Mouse (Mus musculus) forebrain, embryonic 14.5 days (tissue): ENCODE measurements at regions not wholly inside any gene's neighbourhood (a gene's known extent, or its start where the extent isn't known, plus 50 kb on each side); places are given as distances from the start of the nearest gene placed in this dataset.

ENCODE experiments used
- ATAC-seq: fragments of 200-750 bp; cut with Nextera tagmentation; 2 replicates; pipeline ENCODE4 v1.8.0; 2017; ENCODE audit warnings: mild to moderate bottlenecking, moderate library complexity
- DNase-seq: peaks from one replicate; pipeline ENCODE4 v3.0.0-alpha.2; 2015; ENCODE audit warnings: low spot score
- H3K27ac ChIP-seq: fragments of 300-500 bp; sonication (generic); 2 replicates; pipeline ENCODE4 v1.5.1; 2014; ENCODE audit warnings: low read depth, mild to moderate bottlenecking, control low read depth, low read length, moderate library complexity
- H3K27me3 ChIP-seq: fragments of 300-500 bp; sonication (generic); replicated peaks from 2 replicates; pipeline ENCODE4 v1.6.1; 2014; ENCODE audit warnings: low read length, control low read depth, mixed read lengths; ENCODE audit not compliant: control insufficient read depth, insufficient read depth
- H3K36me3 ChIP-seq: fragments of 300-500 bp; sonication (generic); 2 replicates; pipeline ENCODE4 v1.6.1; 2014; ENCODE audit warnings: low read length, control low read depth; ENCODE audit not compliant: control insufficient read depth, insufficient read depth
- H3K4me1 ChIP-seq: fragments of 300-500 bp; sonication (generic); 2 replicates; pipeline ENCODE4 v1.6.1; 2014; ENCODE audit warnings: antibody characterized with exemption, low read length, control low read depth; ENCODE audit not compliant: control insufficient read depth, insufficient read depth
- H3K4me2 ChIP-seq: fragments of 300-500 bp; sonication (generic); 2 replicates; pipeline ENCODE4 v1.6.1; 2014; ENCODE audit warnings: mild to moderate bottlenecking, control low read depth, low read length
- H3K4me3 ChIP-seq: fragments of 300-500 bp; sonication (generic); 2 replicates; pipeline ENCODE4 v1.5.1; 2014; ENCODE audit warnings: low read depth, low read length, control low read depth
- H3K9ac ChIP-seq: fragments of 300-500 bp; sonication (generic); 2 replicates; pipeline ENCODE4 v1.6.1; 2014; ENCODE audit warnings: mild to moderate bottlenecking, low read length, control low read depth, moderate library complexity
- H3K9me3 ChIP-seq: fragments of 300-500 bp; sonication (generic); replicated peaks from 2 replicates; pipeline ENCODE4 v1.6.1; 2016; ENCODE audit warnings: low read length, control low read depth, mixed read lengths; ENCODE audit not compliant: control insufficient read depth
- WGBS: fragments of 180-500 bp; shearing (Covaris S2); extraction: QIAGEN DNeasy Blood & Tissue Kit; methylation state at CpG from one replicate; pipeline ENCODE4 v1.1.7; 2014; 5-methylcytosine and 5-hydroxymethylcytosine counted together

- H3K4me3 ChIP-seq, result no peak overlapping the region
- no peak for DNase-seq
- no peaks in the 10 kb centered on the region for H3K36me3 ChIP-seq
- no peaks in the 10 kb centered on the region for H3K9me3 ChIP-seq
- ATAC-seq, result no peak
- H3K9ac ChIP-seq, result no peak overlapping the region
- H3K4me1 ChIP-seq, result no peaks in the 10 kb centered on the region
- 85% methylated on average over 3 of the region's 3 CpGs for WGBS
- H3K27me3 ChIP-seq, result no peaks in the 10 kb centered on the region
- H3K27ac ChIP-seq, result no peak overlapping the region
- no peak overlapping the region for H3K4me2 ChIP-seq
Measured at GRCm38 (mm10) chr9:93940193-93940592, 597.7 kb downstream of the 1190002N15Rik start.

- DNase-seq (no peak), ATAC-seq (no peak)
- Histone ChIP-seq H3K4me3 (no peak overlapping the region), H3K4me1 (no peaks in the 10 kb centered on the region), H3K36me3 (no peaks in the 10 kb centered on the region), H3K9me3 (no peaks in the 10 kb centered on the region), H3K27me3 (no peaks in the 10 kb centered on the region), H3K9ac (no peak overlapping the region), H3K27ac (no peak overlapping the region), H3K4me2 (no peak overlapping the region)
- WGBS, result 82% methylated on average over 2 of the region's 2 CpGs
Measured at GRCm38 (mm10) chr9:93930684-93931083, 607.2 kb downstream of the 1190002N15Rik start.

- no peak overlapping the region for H3K4me2 ChIP-seq
- no peak for ATAC-seq
- H3K9me3 ChIP-seq, result no peaks in the 10 kb centered on the region
- H3K4me3 ChIP-seq, result no peak overlapping the region
- H3K4me1 ChIP-seq, result no peaks in the 10 kb centered on the region
- DNase-seq, result peak; percentile 13
- H3K36me3 ChIP-seq, result no peaks in the 10 kb centered on the region
- 68% methylated on average over 1 of the region's 1 CpGs for WGBS
- H3K9ac ChIP-seq, result no peak overlapping the region
- no peaks in the 10 kb centered on the region for H3K27me3 ChIP-seq
- H3K27ac ChIP-seq, result no peak overlapping the region
Measured at GRCm38 (mm10) chr9:93889256-93889655, 648.6 kb downstream of the 1190002N15Rik start.

- Histone ChIP-seq H3K4me2 (no peak overlapping the region), H3K27ac (no peak overlapping the region), H3K27me3 (no peaks in the 10 kb centered on the region), H3K36me3 (no peaks in the 10 kb centered on the region), H3K9me3 (no peaks in the 10 kb centered on the region), H3K4me1 (no peaks in the 10 kb centered on the region), H3K9ac (no peak overlapping the region), H3K4me3 (no peak overlapping the region)
- no peak for DNase-seq
- WGBS, result 31% methylated on average over 2 of the region's 2 CpGs
- no peak for ATAC-seq
Measured at GRCm38 (mm10) chr9:93880112-93880511, 657.8 kb downstream of the 1190002N15Rik start.

DNA sequence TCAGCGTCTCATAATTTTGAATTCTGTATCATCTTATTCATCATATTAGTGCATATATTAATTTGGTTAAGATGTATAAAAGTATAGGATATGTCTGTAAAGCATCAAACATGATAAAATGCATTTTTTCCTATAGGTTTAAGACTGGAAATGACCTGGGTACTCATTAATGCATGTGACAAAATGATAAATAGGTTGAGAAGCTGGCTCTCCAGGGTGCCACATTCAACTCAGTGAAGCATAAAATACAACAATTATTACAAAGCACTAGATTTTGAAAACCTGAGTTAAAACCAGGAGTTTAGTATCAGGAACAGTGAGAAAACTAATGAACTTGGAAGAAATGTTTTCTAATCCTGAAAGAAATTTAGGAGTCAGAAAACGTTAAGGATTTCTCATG, 658.3 kb downstream of the 1190002N15Rik start:
- ATAC-seq (no peak), DNase-seq (no peak)
- H3K4me2 ChIP-seq, result no peak overlapping the region
- H3K9ac ChIP-seq, result no peak overlapping the region
- 42% methylated on average over 2 of the region's 2 CpGs for WGBS
- no peaks in the 10 kb centered on the region for H3K4me1 ChIP-seq
- no peaks in the 10 kb centered on the region for H3K36me3 ChIP-seq
- no peaks in the 10 kb centered on the region for H3K9me3 ChIP-seq
- H3K27ac ChIP-seq, result no peak overlapping the region
- no peak overlapping the region for H3K4me3 ChIP-seq
- no peaks in the 10 kb centered on the region for H3K27me3 ChIP-seq

DNA sequence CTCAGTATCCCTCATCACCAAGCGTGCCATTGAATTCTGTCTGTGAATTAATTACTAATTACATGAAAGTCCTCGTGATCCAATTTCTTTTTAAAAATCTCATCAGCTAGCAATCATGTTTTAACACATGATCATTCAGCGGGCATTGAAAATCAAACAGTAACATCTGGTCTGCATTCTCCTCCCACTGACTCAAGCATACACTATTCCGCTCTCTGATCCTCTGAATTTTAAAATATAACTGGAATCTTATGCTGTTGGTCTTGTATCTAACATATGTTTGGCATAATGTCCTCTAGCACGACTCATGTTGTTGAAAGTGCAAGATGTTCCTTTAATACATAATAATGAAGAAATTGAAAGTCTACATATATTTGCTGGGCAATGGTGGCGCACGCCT, 667.1 kb downstream of the 1190002N15Rik start:
- Histone ChIP-seq H3K4me3 (no peak overlapping the region), H3K4me2 (no peak overlapping the region), H3K9me3 (no peaks in the 10 kb centered on the region), H3K27me3 (no peaks in the 10 kb centered on the region), H3K9ac (no peak overlapping the region), H3K4me1 (no peaks in the 10 kb centered on the region), H3K36me3 (no peaks in the 10 kb centered on the region), H3K27ac (no peak overlapping the region)
- ATAC-seq (peak; percentile 52; the same call in 1 of the 2 replicates), DNase-seq (peak; percentile 42)
- 65% methylated on average over 7 of the region's 7 CpGs for WGBS

GRCm38 (mm10) chr9:93857937-93858336, 679.9 kb downstream of the 1190002N15Rik start:
- no peaks in the 10 kb centered on the region for H3K9me3 ChIP-seq
- H3K4me2 ChIP-seq, result no peak overlapping the region
- ATAC-seq (no peak), DNase-seq (no peak)
- WGBS, result 79% methylated on average over 2 of the region's 2 CpGs
- H3K9ac ChIP-seq, result no peak overlapping the region
- H3K4me3 ChIP-seq, result no peak overlapping the region
- H3K27ac ChIP-seq, result no peak overlapping the region
- no peaks in the 10 kb centered on the region for H3K36me3 ChIP-seq
- no peaks in the 10 kb centered on the region for H3K4me1 ChIP-seq
- H3K27me3 ChIP-seq, result no peaks in the 10 kb centered on the region

- Histone ChIP-seq H3K9ac (no peak overlapping the region), H3K36me3 (no peaks in the 10 kb centered on the region), H3K4me1 (no peaks in the 10 kb centered on the region), H3K4me2 (no peak overlapping the region), H3K27ac (no peak overlapping the region), H3K4me3 (no peak overlapping the region), H3K27me3 (no peaks in the 10 kb centered on the region), H3K9me3 (no peaks in the 10 kb centered on the region)
- ATAC-seq (no peak), DNase-seq (peak; percentile 7)
Measured at GRCm38 (mm10) chr9:93846411-93846810, 691.5 kb downstream of the 1190002N15Rik start.

- Histone ChIP-seq H3K9ac (no peak overlapping the region), H3K27me3 (no peaks in the 10 kb centered on the region), H3K4me3 (no peak overlapping the region), H3K9me3 (no peaks in the 10 kb centered on the region), H3K4me1 (no peaks in the 10 kb centered on the region), H3K4me2 (no peak overlapping the region), H3K27ac (no peak overlapping the region), H3K36me3 (no peaks in the 10 kb centered on the region)
- WGBS, result 75% methylated on average over 5 of the region's 5 CpGs
- ATAC-seq, result peak; percentile 60; the same call in 1 of the 2 replicates
- DNase-seq, result peak; percentile 51
Measured at GRCm38 (mm10) chr9:93843869-93844268, 694.0 kb downstream of the 1190002N15Rik start.
